Mouse (Mus musculus) right cerebral cortex, postnatal 36 days (tissue): Measurements from ENCODE around the gene Cux1.

Source experiments
- DNase-seq, 2 experiments: peaks; one replicate each; pipeline ENCODE4 v3.0.0; 2022; ENCODE audit warnings: low spot score in 2 of 2, mixed read lengths in 1 of 2

Gene Cux1

DNA sequence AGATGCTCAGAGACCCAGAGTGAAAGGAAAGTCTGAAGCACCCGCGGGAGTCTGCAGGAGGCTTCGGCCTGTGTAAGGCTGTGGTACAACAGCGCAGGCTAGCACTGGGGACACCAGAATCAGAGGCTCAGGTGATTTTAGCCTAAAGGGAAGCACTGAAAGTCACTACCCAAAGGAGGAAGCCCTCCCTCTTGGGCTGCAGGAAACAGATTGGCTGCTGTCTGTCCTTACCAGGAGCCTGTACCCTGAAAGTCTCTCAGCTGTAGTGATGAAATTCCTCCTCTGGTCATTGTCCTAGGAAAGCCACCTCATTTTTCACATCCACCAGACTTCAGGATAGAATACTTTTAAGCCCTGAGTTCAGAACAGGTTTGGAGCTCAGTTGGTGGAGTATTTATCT lies 30.5 kb downstream of the Cux1 start:
- DNase-seq = no peak

DNA sequence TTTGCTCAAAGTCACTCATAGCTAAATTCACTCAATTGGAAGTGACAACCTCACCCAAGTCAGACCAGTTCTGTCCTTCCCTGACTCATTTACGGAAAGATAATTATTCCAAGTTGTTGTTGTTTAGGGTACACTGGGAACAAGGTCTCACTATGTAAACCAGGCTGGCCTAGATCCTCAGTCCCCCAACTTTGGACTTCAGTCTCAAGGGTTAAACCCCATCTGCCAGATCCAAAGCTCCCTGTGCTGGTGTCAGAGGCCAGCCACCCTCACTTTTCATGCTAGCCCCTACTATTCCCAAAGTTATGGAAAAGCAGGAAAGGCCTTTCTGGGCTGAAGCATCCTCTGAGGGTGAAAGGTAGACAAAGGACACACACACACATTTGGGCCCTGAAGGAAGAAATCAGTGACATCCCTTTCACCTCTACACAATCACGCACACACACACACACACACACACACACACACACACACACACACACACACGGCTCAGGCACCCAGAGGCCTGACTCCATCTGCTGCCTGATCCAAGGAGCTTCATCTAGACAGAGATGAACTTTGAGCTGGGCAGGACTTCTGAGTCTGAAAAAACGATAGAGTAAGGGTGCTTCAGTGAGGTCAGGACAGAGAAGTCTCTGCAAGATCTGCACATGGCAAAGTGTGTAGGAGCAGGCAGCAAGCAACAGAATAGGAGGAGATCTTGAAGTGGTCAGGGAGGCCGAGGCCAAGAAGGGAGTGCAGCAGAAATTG lies 31.1 kb downstream of the Cux1 start:
- DNase-seq = no peak

DNA sequence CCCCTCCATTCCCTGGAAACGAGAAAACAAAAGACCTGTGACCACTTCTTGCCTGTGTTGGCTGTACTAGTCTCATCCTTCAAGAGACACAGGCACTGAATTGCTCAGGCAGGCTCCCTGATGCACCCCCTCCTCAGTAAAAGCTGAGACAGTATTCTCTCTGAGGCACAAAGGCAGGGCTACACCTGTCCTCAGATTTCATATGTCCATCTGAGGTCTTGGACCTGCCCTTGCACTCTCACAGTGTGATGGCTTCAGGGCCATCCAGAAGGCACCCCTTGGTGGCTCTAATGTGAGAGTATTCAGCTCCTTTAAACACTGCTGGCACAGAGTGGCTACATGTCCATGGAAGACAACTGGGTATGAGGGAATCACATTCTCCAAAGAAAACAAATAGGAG lies 32.1 kb downstream of the Cux1 start:
- DNase-seq = no peak

DNA sequence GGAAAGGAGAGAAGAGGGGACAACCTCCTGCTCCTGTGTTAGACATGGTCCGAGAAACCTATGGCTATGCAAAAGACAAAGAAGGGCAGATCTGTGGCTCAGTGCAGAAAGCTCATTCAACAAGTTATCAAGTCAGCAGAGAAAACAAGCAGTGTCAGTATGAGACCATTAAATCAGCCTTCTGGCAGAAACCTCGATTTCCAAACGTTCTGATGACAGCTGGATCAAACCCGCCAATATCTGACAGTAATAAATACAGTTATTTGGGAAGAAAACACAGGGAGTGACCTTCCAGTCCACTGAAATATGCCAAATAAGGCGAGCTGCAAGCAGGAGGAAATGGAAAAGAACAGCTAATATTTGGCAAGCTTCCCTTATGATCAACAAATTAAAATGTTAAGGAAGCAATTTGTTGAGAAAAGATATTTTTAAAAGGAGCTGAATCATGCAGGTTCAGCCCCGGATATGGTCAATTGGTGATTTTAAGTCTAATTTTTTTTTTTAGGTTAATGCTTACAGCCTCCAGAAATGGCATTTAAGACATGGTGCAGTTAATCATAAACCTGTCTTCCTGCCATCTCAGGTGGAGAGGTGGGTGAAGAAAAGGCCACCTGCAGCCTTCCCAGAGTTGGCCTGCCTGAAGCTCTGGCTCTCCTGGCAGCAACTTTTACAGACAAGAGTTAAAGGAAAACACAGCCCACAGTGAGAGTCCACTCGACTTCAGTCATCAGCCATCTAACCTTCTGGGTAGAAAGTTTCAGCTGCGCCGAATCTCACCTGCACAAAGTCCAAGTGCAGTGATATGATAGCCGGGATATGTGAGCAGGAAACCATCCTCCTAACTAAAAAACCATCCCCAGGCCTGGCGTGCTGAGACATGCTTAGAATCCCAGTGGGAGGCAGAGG lies 33.7 kb downstream of the Cux1 start:
- no peak for DNase-seq

DNA sequence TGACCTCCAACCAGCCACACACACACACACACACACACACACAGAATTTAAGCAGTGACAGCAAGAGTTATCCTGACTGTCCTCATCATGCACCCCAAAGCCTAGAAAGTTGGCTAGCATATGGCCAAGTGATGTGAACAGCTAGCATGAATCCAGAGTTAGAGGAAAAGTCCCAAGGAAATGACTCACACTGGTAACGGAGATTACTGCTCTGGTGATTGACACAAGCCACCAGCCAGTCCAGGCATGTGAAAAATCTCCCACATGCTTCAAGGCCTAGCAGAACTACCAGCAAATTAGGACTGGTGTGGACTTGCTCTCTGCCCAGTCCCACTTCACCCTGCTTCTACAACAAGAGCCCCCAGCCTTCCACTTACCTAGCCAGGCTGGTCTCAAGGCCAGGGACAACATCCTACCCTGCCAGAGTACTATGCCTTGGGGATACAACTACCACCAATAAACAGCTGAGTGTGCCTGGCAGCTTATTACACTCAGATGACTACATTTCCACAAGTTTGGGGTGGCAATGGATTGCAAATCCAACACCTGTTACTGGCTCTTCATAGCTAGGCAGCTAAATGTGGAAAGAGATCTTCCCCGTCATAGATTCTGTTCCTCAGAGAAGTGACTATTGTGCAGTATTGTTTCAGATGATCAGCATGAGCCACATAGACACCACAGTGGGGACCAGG lies 35.5 kb downstream of the Cux1 start:
- no peak for DNase-seq

DNA sequence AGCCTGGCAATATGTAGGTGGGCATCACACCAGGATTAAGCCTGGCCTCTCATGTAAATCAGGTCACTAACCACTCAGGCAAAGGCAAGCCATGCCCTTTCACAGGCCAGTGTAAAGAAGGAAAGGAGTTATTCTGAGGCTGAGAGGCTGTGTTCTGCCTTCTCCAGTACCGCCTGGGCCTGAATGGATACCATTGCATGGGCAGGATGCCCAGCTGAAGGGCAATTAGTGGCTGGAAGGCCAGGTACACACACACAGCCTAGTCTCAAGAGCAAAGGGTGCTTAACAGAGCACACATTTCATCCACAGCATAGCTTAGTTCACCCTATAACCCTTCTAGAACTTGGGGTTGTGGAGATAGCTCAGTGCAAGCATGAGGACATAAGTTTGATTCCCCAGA lies 36.4 kb downstream of the Cux1 start:
- DNase-seq = no peak

DNA sequence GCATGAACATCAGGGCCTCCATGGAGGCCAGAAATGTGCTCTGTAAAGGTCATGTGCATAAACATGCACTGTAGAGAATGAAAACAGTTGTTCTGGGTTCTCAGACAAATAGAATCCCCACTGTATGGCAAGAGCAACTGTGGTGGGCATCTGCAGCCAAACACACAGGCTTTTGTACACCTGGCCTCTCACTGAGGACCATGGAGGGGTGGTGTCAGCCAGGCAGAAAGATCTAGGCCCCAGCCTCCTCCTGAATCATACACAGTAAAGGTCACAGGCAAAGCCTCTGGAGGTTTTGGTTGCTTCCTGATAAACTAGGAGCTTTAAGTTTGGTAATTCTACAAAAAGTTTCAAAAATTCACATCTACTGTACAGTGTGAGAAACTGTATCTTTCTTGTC lies 38.1 kb downstream of the Cux1 start:
- no peak for DNase-seq

DNA sequence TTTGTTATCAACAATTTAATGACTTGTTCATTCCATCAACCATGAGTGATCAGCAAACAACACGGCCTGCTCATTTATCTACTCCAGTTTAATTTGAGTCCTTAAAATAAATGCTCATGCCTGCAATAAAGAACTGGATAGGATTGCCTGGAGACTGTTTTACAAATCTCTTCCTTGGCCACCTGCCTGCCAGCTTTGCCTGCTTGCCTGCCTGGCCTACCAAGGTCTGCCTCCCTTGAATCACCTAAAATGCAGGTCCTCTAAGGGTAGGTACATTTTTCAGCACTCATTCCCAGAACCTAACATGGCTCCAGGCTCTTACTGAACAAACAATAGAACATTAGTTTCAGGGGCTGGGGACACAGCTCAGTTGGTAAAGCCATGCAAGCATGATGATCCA lies 39.4 kb downstream of the Cux1 start:
- no peak for DNase-seq

DNA sequence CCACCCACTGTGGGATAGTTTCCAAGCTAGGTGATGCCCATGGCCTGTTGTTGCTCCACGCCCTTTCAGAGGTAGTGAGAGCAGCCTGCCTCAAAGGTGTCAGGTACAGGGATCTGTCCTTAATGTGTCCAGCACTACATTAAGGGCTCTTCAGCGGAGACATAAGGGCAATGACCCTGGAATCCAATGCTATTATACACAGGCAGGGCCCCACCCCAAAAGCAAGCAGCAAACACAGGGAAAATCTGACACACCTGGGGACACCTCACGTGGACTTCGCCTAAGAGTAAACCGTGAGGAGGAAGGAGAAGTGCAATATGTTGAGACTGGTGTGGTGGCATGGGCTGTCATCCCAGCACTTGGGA lies 40.8 kb downstream of the Cux1 start:
- no peak for DNase-seq

DNA sequence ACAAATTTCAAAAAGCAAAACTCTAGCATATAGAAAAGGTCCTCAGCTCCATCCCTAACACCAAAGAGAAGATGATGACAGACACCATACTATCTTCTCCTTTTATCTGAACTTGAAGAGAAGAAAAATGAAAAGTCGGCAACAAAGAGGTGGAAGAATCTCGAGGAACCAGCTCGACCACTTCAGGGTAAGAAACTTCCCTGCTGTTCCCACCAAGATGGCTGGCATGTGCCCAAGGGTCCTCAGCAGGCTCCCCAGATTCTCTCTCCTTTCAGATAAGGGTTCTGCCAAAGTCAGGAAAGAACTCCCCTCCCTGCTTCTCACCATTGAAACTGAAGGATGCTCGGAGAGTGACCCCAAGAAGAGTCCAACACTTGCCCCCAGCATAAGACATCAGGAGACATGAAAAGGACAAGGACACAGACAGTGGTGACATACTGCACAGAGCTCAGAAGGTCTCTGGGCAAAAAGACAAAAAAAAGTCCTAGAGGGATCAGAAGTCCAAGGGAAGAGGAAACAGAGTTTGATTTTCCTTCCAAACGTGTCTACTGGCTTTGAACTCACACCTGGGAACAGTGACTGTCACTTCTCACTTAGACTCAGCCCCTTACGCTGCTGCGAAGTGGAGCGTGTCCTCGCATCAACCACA lies 41.3 kb downstream of the Cux1 start:
- no peak for DNase-seq

DNA sequence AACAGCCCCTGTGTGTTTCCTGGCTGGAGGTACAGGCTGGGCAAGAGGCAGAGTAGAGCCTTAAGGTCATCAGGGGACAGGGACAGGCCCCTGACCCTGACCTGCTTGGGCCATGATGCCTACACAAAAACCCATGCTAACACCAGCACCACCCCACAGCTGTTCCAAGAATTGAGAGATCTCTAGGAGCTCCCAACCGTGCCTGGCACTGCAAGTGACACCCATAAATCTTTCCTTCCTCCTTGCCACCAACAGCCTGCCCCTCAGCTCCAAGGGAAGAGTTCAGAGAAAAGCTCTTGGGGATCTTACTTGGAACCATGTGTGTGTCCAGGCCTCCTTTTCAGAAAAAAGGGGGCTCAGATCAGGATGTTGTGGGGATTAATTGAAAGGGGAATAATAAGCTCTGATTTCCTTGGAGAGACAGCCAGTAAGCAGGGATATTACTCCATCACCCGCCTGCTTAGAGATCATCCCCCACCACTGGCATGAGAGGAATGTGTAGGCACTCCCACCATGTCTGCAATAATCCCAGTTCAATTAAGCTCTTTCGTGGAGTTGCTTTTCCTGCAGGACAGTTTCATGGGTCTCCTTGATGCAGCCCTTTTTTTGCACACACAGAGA lies 44.3 kb downstream of the Cux1 start:
- no peak for DNase-seq

DNA sequence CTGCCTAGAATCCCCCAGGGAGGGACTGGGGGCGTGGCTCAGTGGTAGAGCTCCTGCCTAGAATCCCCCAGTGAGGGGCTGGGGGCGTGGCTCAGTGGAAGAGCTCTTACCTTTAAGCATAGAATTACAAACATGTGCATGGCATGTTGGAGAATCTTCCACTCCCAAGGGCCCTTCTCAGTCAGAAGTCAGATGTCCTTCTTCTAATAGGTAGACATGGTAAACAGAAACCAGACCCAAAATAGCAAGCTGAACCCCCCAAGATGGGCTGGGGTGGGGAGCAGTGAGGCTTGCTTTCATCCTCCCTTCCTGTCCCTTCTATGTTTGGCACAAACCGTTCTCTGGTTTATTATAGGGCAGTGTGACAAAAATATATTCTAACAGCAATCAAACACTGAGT lies 45.6 kb downstream of the Cux1 start:
- DNase-seq = no peak

DNA sequence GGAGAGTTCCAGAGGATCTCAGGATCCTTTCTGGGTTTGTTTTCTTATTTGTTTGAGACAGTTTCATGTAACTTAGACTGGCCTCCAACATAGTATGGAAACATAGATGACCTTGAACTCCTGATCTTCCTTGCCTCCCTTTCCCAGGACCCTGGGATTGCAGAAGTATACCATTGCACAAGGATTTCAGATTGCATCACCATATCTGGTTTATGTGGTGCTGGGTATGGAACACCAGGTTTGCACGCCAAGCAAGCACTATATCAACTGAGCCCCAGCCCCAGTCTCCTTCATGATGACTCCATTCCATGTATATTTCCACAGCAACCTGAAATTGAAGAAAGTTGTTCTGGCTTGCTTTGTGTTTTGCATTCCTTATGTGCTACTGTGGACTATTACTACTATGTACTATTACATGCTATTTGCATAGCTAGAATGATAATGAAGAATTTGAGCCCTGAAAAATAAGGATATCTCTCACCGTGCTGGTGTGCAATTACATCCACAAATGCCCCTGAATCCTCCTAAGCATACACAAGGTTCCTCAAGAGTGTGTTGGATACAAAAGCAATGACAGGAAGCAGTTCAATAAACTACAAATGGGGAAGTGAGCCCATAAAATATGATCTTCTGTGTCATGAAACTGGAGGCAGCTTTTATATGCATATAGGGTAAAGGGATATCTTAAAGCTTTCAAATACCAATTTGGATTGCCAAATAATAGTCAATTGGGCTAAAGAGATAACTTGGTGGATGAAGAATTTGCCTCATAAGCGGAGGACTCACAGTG lies 48.4 kb downstream of the Cux1 start:
- no peak for DNase-seq

DNA sequence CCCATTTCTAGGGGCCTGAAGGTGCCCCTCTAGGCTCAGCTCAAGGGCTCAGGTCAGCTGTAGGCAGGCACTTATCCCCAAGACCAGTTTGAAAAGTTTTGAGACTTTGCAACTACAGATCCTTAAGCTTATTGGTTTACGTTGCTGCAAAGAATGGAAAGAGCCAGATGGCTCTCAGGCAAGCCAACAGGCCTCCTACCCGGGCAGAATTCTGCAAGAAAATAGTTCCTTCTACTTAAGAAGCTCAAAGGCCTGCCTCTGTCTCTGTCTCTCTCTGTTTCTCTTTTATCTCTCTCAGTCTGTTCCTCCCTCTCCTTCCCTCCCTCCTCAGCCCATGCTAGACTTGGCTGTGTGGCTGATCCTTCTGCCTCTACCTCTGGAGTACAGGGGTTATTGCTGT lies 49.8 kb downstream of the Cux1 start:
- no peak for DNase-seq

DNA sequence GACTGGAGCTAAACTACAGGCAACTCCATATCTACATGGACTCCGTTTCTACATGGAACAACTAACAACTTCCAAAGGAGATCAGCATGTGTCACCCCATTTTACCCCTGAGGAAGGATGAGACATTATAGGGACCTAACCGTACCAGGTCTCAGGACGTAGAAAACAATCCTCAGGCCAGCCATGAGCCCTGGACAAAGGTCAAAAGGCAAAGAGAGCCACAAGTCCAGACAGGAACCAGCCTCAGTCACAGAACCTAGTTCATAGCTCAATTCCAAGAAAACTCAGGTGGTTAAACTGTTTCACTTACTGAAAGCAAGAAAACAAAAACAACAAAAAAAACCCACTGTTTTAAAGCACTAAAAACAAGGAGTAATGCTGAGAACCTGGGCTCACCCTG lies 50.7 kb downstream of the Cux1 start:
- no peak for DNase-seq

DNA sequence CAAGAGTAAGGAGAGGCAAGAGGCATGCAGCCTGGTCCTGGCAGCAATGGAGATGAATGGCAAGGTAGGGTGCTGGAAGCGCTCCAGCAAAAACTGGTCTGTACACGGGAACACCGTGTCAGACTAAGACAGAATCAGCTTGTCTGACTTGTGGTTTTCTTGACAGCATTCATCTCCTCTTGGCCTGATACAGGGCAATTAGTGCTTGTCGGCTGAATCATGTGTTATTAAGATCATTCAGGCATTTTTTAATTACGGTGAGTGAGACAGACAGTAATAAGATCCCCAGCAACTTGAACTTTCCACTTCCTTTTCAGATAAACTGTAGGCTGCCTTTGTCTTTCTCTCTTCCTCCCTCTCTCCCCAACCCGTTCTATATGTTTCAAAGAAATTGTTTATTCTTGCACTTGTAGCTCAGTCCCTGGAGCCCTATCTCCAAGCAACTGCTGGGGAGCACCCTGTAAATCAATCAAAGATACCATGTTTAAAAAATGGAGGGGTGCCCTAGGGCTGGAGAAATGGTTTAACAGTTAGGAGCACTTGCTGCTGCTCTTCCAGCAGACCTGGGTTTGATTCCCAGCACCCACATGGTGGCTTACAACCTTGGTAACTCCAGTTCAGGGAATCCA lies 53.1 kb downstream of the Cux1 start:
- no peak for DNase-seq

DNA sequence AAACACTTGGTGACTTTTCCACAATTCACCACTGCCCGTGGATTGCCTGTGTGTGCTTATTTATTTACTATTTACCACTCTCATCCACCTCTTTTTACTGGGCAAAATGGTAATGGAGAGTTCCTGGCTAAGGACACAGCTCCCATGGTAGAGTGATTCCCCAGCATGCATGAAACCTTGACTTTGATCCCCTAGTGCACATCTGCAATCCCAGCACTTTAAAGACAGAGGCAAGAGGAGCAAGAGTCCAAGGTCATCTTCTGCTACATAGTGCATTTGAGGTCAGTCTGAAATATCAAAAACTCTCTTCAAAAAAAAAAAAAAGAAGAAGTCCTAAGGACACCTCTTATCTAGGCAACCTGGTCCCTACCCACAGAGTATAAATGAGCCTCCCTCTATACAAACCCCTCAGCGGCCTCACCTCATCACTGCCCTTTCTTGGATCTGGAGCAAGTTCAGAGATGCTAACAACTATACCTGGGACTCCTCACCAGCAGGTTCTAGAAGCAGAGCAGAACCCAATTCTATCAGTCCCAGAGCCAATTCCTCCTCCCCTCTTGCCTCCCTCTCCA lies 55.1 kb downstream of the Cux1 start:
- DNase-seq = no peak

DNA sequence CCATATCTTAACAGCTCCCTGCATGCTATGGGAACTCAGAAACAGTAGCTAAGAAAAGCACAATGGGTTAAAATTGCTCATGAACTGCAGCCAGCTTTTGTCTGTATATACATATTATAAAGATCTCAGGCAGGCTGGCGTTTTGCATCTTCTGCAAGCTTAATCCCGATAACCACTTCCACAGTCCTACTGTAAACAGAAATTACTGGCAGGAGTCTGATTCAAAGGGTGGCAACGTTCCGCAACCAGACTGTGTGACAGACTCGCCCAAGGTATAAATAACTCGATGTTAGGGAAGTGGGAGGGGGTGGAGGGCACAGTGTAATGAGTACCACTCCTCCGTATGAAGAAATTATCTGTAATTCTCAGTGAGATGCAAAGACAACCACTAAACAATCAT lies 55.9 kb downstream of the Cux1 start:
- no peak for DNase-seq

DNA sequence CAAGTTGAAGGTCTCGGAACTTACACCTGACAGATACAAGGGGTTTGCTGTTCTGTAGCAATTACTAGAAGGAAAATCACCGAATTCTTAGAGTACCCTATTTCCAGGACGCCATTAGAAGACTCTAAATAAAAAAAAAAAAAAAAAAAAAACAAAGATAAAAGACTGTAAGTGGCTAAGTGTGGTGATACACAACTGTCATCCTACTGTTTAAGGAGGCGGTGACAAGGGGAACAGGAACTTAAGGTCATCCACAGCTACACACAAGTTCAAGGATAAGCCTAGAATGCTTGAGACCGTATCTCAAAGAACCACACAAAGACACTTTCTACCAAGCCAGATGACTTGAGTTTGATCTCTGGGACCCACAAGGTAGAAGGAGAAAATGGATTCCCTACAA lies 56.7 kb downstream of the Cux1 start:
- no peak for DNase-seq

DNA sequence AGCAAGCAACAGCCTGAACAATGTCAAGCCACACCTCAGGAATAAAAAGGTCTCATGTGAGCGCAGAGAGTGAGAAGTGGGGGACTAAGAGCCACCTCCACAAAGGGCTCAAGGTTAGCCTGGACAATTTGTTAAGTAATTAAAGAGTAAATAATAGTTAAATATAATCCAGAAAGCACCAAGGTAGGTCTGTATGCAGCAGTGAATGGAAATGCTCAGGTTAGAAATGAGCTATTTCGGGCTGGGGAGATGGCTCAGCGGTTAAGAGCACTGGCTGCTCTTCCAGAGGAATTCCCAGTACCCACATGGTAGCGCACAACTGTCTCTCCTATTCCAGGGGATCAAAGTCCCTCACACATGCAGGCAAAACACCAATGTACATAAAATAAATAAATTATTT lies 59.7 kb downstream of the Cux1 start:
- DNase-seq = no peak
